Mouse (Mus musculus) adrenal gland, adult 2 months (tissue): ENCODE results near the gene Bpifb4. TPM values are rescaled to one million over a fixed set of nuclear protein-coding genes. Genes with fewer than 3 reads are reported as not detected.
A peak's percentile ranks its signal among the peaks of the same experiment; 100 is the strongest.

Source experiments
- DNase-seq: peaks from one replicate; pipeline ENCODE4 v3.0.0; 2021
- polyA plus RNA-seq: library from polyadenylated mRNA; depleted of rRNA; stranded (reverse); fragments of >200 nt; gene quantifications from 2 replicates; pipeline ENCODE4 v1.2.3, GENCODE M21; 2012; rRNA removed
- total RNA-seq, 2 experiments: library from RNA; stranded (reverse); gene quantifications; 2 replicates each; pipeline ENCODE4 v1.2.3; 2021

The Bpifb4 gene
- total and polyA plus RNA-seq, 3 experiments, result 0.07 TPM; not detected in 2

DNA sequence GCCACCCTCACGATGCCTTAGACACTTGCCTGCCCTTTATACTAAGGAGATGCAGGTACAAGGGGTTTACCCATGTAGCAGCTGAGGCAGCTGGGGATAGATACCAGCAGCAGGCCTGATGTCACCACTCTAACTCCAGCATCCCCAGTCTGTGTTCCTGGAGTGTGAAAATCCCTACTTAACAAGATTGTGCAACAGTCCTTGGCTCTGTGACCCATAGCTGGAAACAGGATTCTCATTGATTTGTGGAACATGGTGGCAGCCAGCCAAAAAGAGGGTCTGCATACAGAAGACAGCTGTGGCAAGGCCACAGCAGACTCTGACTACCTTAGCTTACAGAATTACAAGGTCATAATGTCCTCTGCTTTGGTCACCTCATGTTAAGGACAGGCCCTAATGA, 67.1 kb downstream of the Bpifb4 start:
- peak; percentile 15 for DNase-seq

DNA sequence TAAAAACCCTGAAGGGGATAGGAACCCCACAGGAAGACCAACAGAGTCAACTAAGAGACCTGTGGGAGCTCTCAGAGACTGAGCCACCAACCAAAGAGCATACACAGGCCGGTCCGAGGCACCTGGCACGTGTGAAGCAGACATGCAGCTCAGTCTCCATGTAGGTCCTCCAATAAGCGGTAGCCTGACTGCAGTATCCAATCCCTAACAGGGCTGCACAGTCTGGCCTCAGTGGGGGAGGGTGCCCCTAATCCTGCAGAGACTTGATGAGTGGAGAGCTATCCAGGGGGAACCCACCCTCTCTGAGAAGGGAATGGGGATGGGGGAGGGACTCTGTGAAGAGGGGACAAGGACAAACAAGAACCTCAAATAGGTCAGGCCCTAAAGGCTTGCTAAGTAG, 67.7 kb downstream of the Bpifb4 start:
- DNase-seq, result no peak

DNA sequence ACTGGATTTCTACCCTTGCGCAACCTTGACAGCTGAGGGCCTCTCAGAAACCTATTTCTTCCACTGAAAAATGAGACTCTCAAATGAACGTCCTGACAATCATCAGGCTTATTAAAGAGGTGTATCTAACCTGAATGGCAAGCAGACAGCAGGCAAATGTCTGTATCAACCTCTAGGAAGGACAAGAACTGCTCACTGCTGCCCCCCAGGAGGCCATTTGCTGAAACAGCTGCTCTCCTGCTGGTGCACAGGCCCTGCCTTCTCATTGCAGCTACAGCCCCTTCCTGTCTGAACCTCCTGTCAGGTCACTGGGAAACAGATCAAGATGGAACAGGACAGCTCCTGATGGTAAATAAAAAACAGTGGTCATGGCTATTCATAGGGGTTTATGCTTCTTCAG, 68.3 kb downstream of the Bpifb4 start:
- no peak for DNase-seq

DNA sequence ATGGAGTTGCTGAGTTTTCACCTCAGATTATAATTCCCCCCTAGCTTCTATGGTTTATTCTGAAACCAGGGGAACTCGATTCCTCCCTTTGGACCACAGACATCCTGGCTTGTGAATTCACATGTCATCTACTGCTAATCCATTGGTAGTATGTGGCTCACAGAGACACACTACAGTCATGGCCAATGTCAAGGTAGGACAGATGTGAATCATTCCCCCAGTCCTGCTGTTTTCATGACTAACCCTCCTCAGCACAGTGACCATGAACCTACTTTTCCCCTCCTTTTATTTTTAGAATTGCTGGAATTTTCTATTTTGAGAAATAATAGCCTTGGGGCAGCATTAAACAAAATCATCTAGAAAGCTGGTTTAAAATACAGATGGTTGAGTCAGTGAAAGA, 69.4 kb downstream of the Bpifb4 start:
- peak; percentile 62 for DNase-seq

DNA sequence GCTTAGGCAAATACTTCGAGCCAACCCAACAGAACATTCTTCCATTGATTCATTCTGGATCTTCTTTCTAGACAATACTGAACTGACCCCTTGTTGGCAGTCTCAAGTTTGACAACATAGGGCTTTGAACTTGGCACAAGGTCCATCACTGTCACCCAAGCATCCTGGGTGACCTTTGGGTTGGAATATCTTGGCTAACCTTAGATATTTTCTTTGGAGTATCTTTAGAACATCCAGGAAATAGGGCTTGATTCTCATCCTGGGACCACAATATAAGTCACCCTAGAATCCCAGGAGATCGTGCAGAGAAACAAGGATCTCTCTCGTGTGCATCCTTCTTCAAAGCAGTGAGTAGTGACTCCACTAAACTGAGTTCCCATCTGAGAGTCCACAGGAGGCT, 70.0 kb downstream of the Bpifb4 start, which contains the start of gene Bpifa2:
Gene Bpifa2 (plus strand): TSS at position 301 of the 400 bp plus-strand sequence.
- no peak for DNase-seq

Other genes with a start within 250 kb of the Bpifb4 start
- gene Dnmt3c, start 241.6 kb upstream of the Bpifb4 start, total RNA-seq, result not detected
- 0.06 TPM in 1 of 2 replicates, not detected in the other for gene Dnmt3c, start 241.6 kb upstream of the Bpifb4 start, polyA plus RNA-seq
- 100 to 1,000 TPM in 1 of 2 experiments, 10 to 100 TPM in 1; 92.7 to 100 TPM for gene Mapre1, start 196.9 kb upstream of the Bpifb4 start, total RNA-seq
- gene Mapre1, start 196.9 kb upstream of the Bpifb4 start, polyA plus RNA-seq, result 2.4 and 3.0 TPM in 2 replicates
- under 1 TPM in 1 of 2 experiments, not detected in 1; 0.20 TPM for gene Efcab8, start 158.3 kb upstream of the Bpifb4 start, total RNA-seq
- 0.46 and 1.6 TPM in 2 replicates for gene Efcab8, start 158.3 kb upstream of the Bpifb4 start, polyA plus RNA-seq
- not detected for gene Sun5, start 67.1 kb upstream of the Bpifb4 start, total RNA-seq
- gene Sun5, start 67.1 kb upstream of the Bpifb4 start, polyA plus RNA-seq, result not detected in 2 replicates
- gene Bpifb2, start 63.2 kb upstream of the Bpifb4 start, total RNA-seq, result under 1 TPM in 1 of 2 experiments, not detected in 1; 0.17 TPM
- not detected in 2 replicates for gene Bpifb2, start 63.2 kb upstream of the Bpifb4 start, polyA plus RNA-seq
- 1 to 10 TPM in 1 of 2 experiments, under 1 TPM in 1; 0.55 to 6.3 TPM for gene Bpifb6, start 37.8 kb upstream of the Bpifb4 start, total RNA-seq
- gene Bpifb6, start 37.8 kb upstream of the Bpifb4 start, polyA plus RNA-seq, result 0.06 TPM in 1 of 2 replicates, not detected in the other
- gene Bpifb3, start 20.0 kb upstream of the Bpifb4 start, total RNA-seq, result not detected
- not detected in 2 replicates for gene Bpifb3, start 20.0 kb upstream of the Bpifb4 start, polyA plus RNA-seq
- not detected for gene Bpifa6, start 36.7 kb downstream of the Bpifb4 start, total RNA-seq
- not detected in 2 replicates for gene Bpifa6, start 36.7 kb downstream of the Bpifb4 start, polyA plus RNA-seq
- under 1 TPM; 0.49 to 0.55 TPM for gene Bpifa2, start 70.1 kb downstream of the Bpifb4 start, total RNA-seq
- gene Bpifa2, start 70.1 kb downstream of the Bpifb4 start, polyA plus RNA-seq, result not detected in 2 replicates
- not detected for gene Bpifa3, start 192.1 kb downstream of the Bpifb4 start, total RNA-seq
- not detected in 2 replicates for gene Bpifa3, start 192.1 kb downstream of the Bpifb4 start, polyA plus RNA-seq
- not detected for gene Bpifa1, start 204.7 kb downstream of the Bpifb4 start, total RNA-seq
- not detected in 2 replicates for gene Bpifa1, start 204.7 kb downstream of the Bpifb4 start, polyA plus RNA-seq
- not detected for gene Bpifa5, start 224.4 kb downstream of the Bpifb4 start, total RNA-seq
- not detected in 2 replicates for gene Bpifa5, start 224.4 kb downstream of the Bpifb4 start, polyA plus RNA-seq